Mouse (Mus musculus) right cerebral cortex, postnatal 14 days (tissue): ENCODE measurements around the gene Gm43517.

Experiments used
- DNase-seq: peaks from one replicate; pipeline ENCODE4 v3.0.0; 2022

Gene Gm43517

GRCm38 (mm10) chr12:49417963-49418362, 33.0 kb downstream of the Gm43517 start:
- no peak for DNase-seq
